In the genomic region with DNA sequence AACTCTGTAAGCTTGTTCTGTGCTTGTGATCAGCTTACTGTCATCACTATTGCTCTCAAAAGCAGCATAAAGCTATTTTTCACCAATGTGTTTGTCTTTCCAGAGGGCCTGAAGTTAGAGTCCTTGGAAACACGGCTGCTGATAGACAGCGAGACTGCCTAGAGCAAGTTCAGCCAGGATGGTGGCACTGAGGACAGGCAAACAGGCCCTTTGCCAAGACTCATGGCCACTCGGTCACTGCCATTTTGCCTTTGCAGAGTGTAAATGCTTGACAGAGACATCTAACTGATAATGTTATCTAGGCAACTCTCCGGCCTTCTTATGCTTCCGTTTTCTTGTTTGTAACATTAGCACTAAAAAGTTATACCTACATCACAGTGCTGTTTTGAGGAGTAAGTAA, we compare ENCODE assay signal across 16 mouse cellular contexts.
"Had no signal": no experiment of that assay in that cellular context is flagged by ENCODE, and none has a peak within 500 bp of the region (broad histone marks: within the 10 kb centered on the region; RNA-seq: fewer than 3 reads in every experiment).

No protein-coding gene starts in this region.

- H3K4me3 ChIP-seq: neural tube, embryonic 13.5 days; neural tube, embryonic 15.5 days; stomach, embryonic 15.5 days had no signal

- H3K36me3 ChIP-seq: stomach, embryonic 15.5 days had no signal

- H3K4me1 ChIP-seq: stomach, embryonic 15.5 days had no signal

- H3K9ac ChIP-seq: neural tube, embryonic 13.5 days; neural tube, embryonic 15.5 days; stomach, embryonic 15.5 days had no signal

- DNase-seq: retina, postnatal 1 day; right cerebral cortex, adult 18-20 months; right cerebral cortex, postnatal 14 days; right cerebral cortex, postnatal 25 days; right cerebral cortex, postnatal 4 days; spleen, adult 18-20 months; thymus, adult 18-20 months; thymus, adult 2 months; thymus, postnatal 14 days; thymus, postnatal 25 days; thymus, postnatal 36 days; thymus, postnatal 4 days had no signal

- H3K27ac ChIP-seq: neural tube, embryonic 13.5 days; neural tube, embryonic 15.5 days; stomach, embryonic 15.5 days; stomach, postnatal 0 days had no signal

- H3K4me2 ChIP-seq: neural tube, embryonic 13.5 days; neural tube, embryonic 15.5 days; stomach, embryonic 15.5 days had no signal

- H3K27me3 ChIP-seq: neural tube, embryonic 13.5 days; neural tube, embryonic 15.5 days; stomach, embryonic 15.5 days had no signal

- H3K9me3 ChIP-seq: neural tube, embryonic 13.5 days; neural tube, embryonic 15.5 days; stomach, embryonic 15.5 days had no signal
